Mouse (Mus musculus) layer of hippocampus, adult 8-10 months (tissue): ENCODE data around the gene Mmp28. TPM values are rescaled to one million over a fixed set of nuclear protein-coding genes. Genes with fewer than 3 reads are reported as not detected.

ENCODE experiments used
- DNase-seq, 2 experiments: peaks; one replicate each; pipeline ENCODE4 v3.0.0; 2022; ENCODE audit warnings: low spot score in 2 of 2
- total RNA-seq, 4 experiments: library from RNA; stranded (reverse); gene quantifications; 2 replicates each; pipeline ENCODE4 v1.2.4; 2022

Gene Mmp28
- total RNA-seq, 4 experiments from 2014 or later: 2.9 to 3.8 (median 3.7) TPM

DNA sequence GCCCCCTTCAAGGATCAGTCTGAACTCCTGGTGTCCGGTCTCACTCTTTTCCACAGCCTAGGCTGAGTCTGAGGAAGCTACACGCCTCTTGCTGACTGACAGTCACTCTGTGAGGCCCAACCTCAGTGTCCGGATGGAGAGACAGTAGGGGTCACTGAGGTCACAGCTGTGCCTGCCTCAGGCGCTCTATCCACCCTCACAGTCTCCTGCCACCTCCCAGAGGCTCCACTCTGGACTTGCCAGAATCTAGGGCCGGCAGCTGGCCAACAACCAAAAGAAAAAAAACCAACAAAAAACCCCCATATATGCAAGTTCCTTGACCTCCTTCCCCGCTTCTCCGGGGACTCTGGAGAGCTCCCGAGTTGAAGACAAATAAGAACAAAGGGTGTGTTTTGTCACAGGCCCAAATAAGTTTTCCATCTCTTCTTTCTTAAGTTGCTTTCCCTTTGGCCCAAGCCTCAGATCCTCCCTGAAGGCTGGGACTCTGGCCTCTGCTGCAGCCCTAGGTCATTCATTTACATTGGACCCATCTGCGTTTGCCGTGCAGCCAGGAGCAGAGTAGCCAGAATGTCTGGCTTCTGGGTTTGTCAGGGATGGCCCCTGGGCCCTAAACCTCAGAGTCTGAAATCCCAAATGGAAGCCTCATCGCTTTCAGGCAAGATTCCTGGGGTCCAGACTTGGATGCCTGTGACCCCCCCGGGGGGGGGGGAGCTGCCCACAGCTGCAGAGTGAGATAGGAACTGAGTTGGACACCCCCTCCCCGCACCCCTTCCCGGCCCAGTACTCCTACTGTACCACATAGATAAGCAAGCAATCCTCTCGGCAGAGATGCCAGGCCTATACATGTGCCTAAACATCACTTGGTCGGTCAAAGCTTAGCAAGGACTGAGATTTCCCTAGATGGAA is 14.6 kb downstream of the Mmp28 start:
- DNase-seq: no peak

DNA sequence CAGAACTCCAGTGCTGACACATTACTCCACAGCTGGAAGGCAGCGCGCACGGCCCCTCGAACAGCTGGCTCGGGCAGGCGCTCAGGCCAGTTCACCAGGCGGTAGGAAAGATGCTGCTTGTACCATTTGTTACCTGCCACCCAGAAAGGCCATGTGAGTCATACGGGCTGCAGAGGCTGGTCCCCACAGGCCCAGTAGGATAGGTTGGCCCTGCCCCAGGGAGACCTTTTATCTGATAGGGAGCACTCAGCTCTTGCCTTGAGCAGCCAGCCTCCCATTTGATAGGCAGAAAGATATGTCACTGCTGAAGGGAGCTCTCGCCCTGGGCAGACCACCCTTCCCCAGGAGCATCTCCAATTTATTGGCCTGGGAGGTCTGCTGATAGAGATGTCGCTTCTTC is 15.3 kb downstream of the Mmp28 start:
- DNase-seq: no peak

DNA sequence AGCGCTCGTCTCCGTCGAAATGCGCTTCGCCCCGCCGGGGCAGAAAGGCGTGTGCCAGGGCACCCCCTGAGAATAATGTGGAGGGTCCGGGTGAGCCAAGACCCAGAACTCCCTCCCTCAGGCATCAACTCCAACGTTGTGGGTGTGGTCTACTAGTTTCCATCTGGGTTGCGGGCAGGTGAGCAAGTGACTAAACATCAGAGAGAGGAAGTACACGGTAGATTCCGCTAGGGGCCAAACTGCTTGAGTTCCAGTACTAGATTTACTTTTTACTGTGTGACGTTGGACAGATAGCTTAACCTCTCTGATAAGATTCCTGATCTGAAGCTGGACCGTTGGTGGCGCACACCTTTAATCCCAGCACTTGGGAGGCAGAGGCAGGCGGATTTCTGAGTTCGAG is 17.9 kb downstream of the Mmp28 start:
- DNase-seq: no peak

GRCm38 (mm10) chr11:83443824-83444223 is 19.0 kb downstream of the Mmp28 start:
- DNase-seq: no peak

- peak; percentile 61 to 82 for DNase-seq
Measured at GRCm38 (mm10) chr11:83442596-83443267, 20.1 kb downstream of the Mmp28 start.

GRCm38 (mm10) chr11:83441235-83441634 is 21.6 kb downstream of the Mmp28 start:
- no peak for DNase-seq

GRCm38 (mm10) chr11:83440081-83441064 is 22.5 kb downstream of the Mmp28 start:
- peak; percentile 71 to 90 for DNase-seq

- no peak for DNase-seq
Measured at GRCm38 (mm10) chr11:83439426-83440060, 23.3 kb downstream of the Mmp28 start.

DNA sequence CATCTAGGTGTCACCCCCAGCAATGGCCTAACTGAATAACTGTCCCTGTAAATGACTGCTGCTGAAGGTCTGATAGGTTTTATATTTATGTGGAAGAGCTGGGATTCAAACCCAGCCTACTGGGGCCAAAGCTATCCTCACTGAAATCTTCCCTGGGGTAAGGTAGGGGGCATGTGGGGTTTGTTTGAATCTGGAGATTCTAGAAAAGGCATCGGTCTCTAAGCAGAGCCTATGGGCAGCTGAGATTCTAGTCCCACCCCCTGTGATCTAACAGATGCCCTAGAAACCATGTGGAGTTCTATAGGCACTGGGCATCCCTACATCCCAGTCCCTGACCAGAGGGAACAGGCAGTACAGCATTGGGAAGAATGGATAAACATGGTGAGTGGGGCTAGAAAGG is 25.5 kb downstream of the Mmp28 start, which contains the start of gene 1700020L24Rik:
Gene 1700020L24Rik, plus strand, starts transcription at position 301 of the 400 bp plus-strand sequence.
- no peak for DNase-seq

DNA sequence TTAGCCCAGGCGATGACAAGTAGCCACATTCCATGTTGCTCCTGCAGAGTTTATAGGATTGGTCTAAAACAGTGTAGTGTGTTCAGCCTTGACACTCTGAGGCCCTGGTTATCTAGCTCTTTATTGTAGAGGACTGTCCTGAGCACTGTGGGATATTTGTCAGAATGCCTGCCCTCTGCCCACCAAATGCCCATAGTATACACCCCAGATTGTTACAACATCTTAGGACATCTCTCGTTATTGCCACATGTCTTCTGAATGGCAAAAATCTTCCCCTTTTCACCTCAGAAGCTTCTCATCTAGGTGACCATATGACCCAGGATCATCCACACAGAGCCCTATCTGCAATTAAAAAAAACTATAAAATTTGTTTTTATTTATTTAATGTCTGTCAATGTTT is 30.3 kb downstream of the Mmp28 start:
- DNase-seq: no peak

DNA sequence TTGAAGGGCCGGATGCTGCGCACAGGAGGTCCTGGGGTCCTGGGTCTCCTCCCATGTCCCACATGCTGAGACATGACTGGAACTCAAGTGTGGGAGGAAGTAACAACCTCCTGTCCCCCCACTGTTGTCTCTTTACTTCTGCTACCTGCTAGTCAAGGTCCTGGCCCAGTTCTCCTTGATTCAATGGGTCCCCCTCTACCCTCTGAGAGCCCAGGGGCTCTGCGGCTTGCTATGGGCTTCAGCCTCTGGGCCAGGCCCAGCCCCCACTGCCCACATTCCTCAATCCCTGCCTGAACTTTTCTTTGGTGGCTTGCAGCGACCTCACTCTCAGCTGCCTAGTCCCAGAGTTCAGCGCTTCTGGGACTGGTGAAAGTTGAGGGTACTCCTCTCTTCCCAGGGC is 33.5 kb downstream of the Mmp28 start, which contains the start of gene Gas2l2:
Gene Gas2l2, minus strand, starts transcription at position 101 of the 400 bp plus-strand sequence.
- no peak for DNase-seq

DNA sequence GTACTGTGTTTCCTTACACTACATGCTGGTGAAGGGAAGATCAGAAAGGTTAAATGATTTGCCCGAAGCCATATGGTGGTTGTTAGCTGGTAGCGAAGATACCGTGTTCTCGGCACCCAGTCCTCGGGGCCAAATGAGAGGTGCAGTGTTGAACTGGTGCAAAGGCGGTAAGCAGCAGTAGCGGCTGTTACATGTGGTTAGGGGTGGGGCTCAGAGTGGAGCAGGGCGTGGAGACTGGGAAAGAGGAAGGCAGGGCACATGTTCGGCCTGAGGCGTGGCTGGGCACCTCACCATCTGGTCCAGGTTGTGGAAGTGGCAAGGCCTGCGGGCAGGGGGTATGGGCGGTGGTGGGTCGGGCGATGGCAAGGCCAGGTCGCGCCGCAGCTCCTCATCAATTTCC is 35.9 kb downstream of the Mmp28 start:
- no peak for DNase-seq

DNA sequence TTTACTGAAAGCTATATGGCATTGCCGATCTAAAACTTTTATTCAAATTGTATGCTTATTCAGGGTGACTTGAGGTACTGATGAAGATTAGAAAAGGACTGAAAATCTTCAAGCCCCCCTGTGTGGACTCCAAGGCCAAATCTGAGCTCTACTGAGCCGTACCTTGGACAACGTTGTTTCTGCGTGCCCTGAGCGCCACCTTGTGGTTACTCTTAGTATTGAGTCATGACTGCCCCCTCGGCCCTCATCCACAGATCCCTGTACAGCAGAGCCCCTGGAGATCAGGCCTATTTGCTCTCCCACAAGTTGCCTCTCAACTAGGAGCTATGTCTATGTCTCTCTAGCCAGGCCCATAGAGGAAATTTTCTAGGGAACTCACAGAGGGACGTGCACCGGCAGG is 38.2 kb downstream of the Mmp28 start:
- DNase-seq: peak in 1 of 2 experiments; percentile 81

DNA sequence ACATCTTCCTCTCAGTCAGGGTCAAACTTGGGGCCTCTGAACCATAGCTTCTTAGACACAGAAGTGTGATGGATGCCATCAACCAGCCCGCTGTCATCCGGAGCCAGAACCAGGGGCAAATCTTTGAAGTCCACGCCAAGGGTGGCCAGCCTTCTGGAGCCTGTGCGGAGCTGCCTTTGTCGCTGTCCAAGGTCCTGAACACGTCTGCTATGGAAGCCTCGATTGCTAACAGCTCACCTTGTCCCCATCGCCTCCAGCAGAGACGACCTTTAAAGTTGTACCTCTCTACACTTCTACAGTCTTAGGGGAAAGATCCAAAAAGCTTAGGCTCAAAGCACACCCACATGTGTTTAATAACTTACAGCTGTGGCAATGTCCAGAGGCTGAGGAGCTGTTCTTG is 41.6 kb downstream of the Mmp28 start:
- no peak for DNase-seq

- no peak for DNase-seq
Measured at GRCm38 (mm10) chr11:83420338-83420737, 42.5 kb downstream of the Mmp28 start.

DNA sequence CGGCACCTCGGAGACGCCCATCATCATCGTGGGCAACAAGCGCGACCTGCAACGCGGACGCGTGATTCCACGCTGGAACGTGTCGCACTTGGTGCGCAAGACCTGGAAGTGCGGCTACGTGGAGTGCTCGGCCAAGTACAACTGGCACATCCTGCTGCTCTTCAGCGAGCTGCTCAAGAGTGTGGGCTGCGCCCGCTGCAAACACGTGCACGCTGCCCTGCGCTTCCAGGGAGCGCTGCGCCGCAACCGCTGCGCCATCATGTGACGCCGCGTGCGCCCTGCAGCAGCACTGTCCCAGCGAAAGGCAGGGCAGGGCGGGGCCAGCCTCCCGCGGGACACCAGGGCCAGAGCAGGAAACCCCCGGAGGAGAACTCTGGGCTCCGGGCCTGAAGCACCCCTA is 44.3 kb downstream of the Mmp28 start:
- peak in 1 of 2 experiments; percentile 66 for DNase-seq

- DNase-seq: peak in 1 of 2 experiments; percentile 45
Measured at GRCm38 (mm10) chr11:83417708-83418107, 45.2 kb downstream of the Mmp28 start.

DNA sequence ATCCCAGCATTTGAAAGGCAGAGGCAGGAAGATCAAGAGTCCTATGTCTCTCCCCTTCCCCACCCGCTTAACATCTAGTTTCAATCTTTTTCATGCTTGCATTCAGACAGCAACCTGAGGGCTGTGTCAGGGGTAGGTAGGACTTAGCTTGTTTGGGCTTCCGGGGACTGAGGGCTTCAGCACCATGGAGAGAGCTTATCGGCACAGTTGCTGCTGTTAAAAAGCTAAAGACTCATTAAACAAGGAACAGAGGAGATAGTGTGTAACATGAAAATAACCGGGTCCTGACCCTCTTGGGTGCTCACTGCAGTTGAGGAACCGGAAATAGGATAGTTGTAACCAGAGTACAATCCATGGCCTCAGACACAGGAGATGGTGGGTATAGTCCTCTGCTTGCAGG is 45.8 kb downstream of the Mmp28 start:
- DNase-seq: no peak

GRCm38 (mm10) chr11:83410510-83410909 is 52.4 kb downstream of the Mmp28 start:
- DNase-seq: no peak

DNA sequence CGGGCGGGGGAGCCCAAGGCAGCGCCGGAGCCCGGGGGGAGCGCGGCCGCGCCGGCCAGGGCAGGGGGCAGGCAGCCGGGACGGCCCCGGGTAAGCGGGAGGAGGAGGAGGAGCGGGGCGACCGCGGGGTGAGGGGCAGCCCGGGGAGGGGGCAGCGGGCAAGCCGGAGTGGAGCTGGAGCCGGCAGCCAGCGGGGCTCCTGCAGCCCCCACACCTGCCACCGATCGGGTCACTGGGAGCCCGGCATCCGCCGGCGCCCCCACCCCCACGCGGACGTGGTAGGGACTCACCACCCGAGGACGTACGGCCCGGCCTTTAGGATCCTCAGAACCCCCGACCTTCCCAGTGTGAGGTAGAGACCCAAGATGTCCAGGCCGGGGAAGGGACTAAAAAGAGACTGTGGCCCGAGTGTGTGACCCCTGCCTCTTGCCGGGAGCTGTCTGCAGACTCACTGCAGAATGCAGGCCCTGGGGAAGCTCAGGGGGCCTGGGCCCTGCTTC is 53.0 kb downstream of the Mmp28 start:
- no peak for DNase-seq
